Mouse (Mus musculus) C2C12 (cell line): ENCODE measurements around the gene Hdac7. TPM values are rescaled to one million over a fixed set of nuclear protein-coding genes. Genes with fewer than 3 reads are reported as not detected.

Source experiments
- H3K27me3 ChIP-seq: one replicate; pipeline ENCODE4 v1.6.1; 2011; ENCODE audit not compliant: control insufficient read depth, insufficient read depth, insufficient read length
- H3K36me3 ChIP-seq: one replicate; pipeline ENCODE4 v1.6.1; 2011; ENCODE audit not compliant: control insufficient read depth, insufficient read depth
- H3K4me3 ChIP-seq: one replicate; pipeline ENCODE4 v1.5.1; 2011; ENCODE audit warnings: mild to moderate bottlenecking, control low read depth; ENCODE audit not compliant: poor library complexity, insufficient read depth, severe bottlenecking
- H3K79me2 ChIP-seq: one replicate; pipeline ENCODE4 v1.6.1; 2011; ENCODE audit not compliant: control insufficient read depth, insufficient read depth
- H3K79me3 ChIP-seq: one replicate; pipeline ENCODE4 v1.6.1; 2011; ENCODE audit warnings: low read depth, control low read depth
- H3ac ChIP-seq: one replicate; pipeline ENCODE3; 2011; ENCODE audit warnings: low read depth; ENCODE audit not compliant: control insufficient read depth, insufficient read length
- CEBPB ChIP-seq: IDR thresholded peaks from one replicate; pipeline ENCODE4 v1.6.1; 2011; ENCODE audit warnings: low read depth, mild to moderate bottlenecking, control low read depth, moderate library complexity
- CTCF ChIP-seq: IDR thresholded peaks from one replicate; pipeline ENCODE4 v1.5.1; 2011; ENCODE audit not compliant: control insufficient read depth, insufficient read depth, insufficient read length
- FOSL1 ChIP-seq: IDR thresholded peaks from one replicate; pipeline ENCODE4 v1.8.0; 2011; ENCODE audit warnings: mild to moderate bottlenecking, low read length; ENCODE audit not compliant: poor library complexity, insufficient read depth, severe bottlenecking
- MAX ChIP-seq: IDR thresholded peaks from one replicate; pipeline ENCODE4 v1.6.1; 2011; ENCODE audit warnings: mild to moderate bottlenecking, control low read depth
- MYOD1 ChIP-seq: IDR thresholded peaks from one replicate; pipeline ENCODE4 v1.6.1; 2011; ENCODE audit warnings: low read depth; ENCODE audit not compliant: control insufficient read depth, insufficient read length
- MYOG ChIP-seq: IDR thresholded peaks from one replicate; pipeline ENCODE4 v1.6.1; 2011; ENCODE audit not compliant: control insufficient read depth, insufficient read length; ENCODE audit errors: extremely low read depth
- USF1 ChIP-seq: IDR thresholded peaks from one replicate; pipeline ENCODE4 v1.6.1; 2011; ENCODE audit warnings: low read depth, mild to moderate bottlenecking, control low read depth, moderate library complexity
- polyA plus RNA-seq: library from polyadenylated mRNA; unstranded; fragments of >200 nt; fragmentation: generic; extraction: Trizol; gene quantifications from one replicate; pipeline ENCODE4 v1.2.1, GENCODE M21; 2012; ENCODE audit warnings: missing spikeins

Hdac7 gene
- polyA plus RNA-seq, 1 experiment = 41.2 TPM

DNA sequence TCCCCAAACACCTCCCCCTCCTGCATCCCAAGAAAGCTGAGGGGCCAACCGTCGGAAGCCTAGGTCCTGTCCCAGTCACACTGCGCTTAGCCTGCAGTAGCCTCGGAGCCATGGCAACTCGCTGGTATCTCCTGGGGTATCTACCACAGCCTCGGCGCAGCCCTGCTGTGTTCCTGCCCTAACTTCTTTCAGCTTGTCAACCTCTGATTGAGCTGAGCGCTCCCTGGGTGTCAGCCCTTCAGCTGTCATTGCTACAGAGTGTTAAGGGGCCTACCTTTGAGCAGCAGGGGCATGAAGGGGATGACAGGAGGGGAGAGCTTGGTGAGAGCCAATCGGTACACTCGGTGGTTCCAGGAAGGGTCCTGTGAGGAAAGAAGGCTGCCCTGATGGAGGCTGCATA is 96.0 kb downstream of the Hdac7 start:
- TF ChIP-seq FOSL1 (no peak), CEBPB (no peak), MYOD1 (no peak), MYOG (no peak), MAX (no peak), CTCF (no peak), USF1 (no peak)
- peaks cover 10% of the 10 kb centered on the region for H3K27me3 ChIP-seq
- H3K4me3 ChIP-seq = no peak overlapping the region
- H3K79me3 ChIP-seq = no peaks in the 10 kb centered on the region
- H3K36me3 ChIP-seq = no peaks in the 10 kb centered on the region
- no peaks in the 10 kb centered on the region for H3K79me2 ChIP-seq
- no peak overlapping the region for H3ac ChIP-seq

DNA sequence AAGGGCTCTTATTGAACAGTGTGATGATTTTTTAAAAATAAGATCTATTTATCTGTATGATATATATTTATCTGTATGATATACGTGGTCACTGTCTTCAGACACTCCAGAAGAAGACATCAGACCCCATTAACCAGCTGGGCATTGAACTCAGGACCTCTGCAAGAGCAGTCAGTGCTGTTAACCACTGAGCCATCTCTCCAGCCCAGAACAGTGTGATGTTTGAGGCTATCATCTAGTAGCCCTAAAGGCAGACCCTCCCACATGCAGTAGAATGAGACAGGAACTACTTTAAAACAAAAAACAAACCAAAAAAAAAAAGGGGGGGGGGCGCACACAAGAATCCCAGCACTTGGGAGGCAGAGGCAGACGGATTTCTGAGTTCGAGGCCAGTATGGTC is 96.8 kb downstream of the Hdac7 start:
- Histone ChIP-seq H3K79me3 (no peaks in the 10 kb centered on the region), H3K4me3 (no peak overlapping the region), H3K36me3 (no peaks in the 10 kb centered on the region), H3K27me3 (peaks cover 10% of the 10 kb centered on the region), H3ac (no peak overlapping the region), H3K79me2 (no peaks in the 10 kb centered on the region)
- TF ChIP-seq MAX (no peak), MYOG (no peak), USF1 (no peak), CEBPB (no peak), FOSL1 (no peak), CTCF (no peak), MYOD1 (no peak)

DNA sequence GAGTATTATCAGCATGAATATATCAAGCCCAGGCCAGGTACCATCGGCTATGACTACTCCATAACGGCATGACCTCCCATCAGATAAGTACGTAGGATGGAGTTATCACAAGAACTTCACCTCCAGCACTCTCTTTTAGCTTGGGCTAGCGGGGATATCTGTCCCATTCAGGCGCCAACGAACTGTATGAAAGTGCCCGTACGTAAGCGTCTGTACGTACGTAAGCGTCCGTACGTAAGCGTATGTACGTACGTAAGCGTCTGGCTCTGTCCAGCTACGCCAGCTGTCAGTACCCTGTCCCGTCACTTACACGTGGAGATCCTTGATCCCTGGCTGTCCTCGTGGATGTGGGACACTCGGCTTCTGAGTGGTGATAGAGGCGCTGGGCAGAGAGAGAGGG is 97.6 kb downstream of the Hdac7 start:
- no peak overlapping the region for H3ac ChIP-seq
- H3K36me3 ChIP-seq = no peaks in the 10 kb centered on the region
- no peaks in the 10 kb centered on the region for H3K79me2 ChIP-seq
- no peak overlapping the region for H3K4me3 ChIP-seq
- TF ChIP-seq CTCF = no peak
- TF ChIP-seq MYOG = no peak
- TF ChIP-seq CEBPB = no peak
- no peak for TF ChIP-seq MAX
- TF ChIP-seq MYOD1 = no peak
- no peak for TF ChIP-seq USF1
- TF ChIP-seq FOSL1 = no peak
- peaks cover 10% of the 10 kb centered on the region for H3K27me3 ChIP-seq
- H3K79me3 ChIP-seq = no peaks in the 10 kb centered on the region

DNA sequence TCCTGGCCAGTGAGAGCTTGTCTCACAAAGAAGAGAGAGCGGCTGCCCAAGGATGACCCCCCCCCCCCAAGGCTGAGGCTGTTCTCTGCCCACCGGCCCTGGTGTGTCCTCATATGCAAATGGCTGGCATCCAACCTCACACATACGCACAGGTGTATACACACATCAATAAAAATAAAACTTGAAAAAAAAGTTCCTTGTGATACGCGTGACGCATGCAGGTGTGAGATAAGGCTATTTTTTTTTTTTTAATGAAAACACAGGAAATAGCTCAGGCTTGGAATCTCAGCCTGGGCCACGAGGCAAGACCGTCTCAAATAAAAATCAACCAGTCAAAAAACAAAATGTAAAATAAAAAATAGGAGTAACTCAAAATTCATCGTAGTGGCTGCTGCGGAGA is 98.0 kb downstream of the Hdac7 start:
- no peak for TF ChIP-seq MYOD1
- TF ChIP-seq FOSL1 = no peak
- no peak for TF ChIP-seq CEBPB
- TF ChIP-seq MYOG = no peak
- no peak for TF ChIP-seq MAX
- no peak for TF ChIP-seq CTCF
- no peak for TF ChIP-seq USF1
- Histone ChIP-seq H3K79me2 (no peaks in the 10 kb centered on the region), H3K27me3 (peaks cover 13% of the 10 kb centered on the region), H3K79me3 (no peaks in the 10 kb centered on the region), H3K4me3 (no peak overlapping the region), H3ac (no peak overlapping the region), H3K36me3 (no peaks in the 10 kb centered on the region)

DNA sequence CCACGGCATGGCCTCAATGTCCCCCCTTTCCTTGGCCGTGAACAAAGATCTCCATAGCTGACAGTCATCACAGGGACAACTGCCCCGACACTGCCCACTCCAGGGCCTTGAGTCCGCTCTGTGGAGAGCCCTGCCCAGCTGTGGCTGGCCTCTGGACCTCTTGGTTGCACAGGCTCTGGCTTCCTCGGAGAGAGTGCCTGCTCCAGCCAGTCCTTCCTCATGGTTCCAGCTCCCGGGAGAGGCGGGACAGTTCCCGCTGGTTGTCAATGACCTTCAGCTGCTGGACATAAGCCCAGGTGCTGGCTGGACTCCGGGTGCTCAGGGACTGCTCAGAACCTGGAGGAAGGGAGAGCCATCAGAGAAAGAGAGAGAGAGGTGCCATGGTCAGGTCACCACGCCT is 99.0 kb downstream of the Hdac7 start:
- H3K4me3 ChIP-seq = no peak overlapping the region
- H3K79me2 ChIP-seq = no peaks in the 10 kb centered on the region
- no peaks in the 10 kb centered on the region for H3K36me3 ChIP-seq
- no peaks in the 10 kb centered on the region for H3K79me3 ChIP-seq
- TF ChIP-seq CTCF (no peak), MAX (no peak), FOSL1 (no peak), MYOD1 (no peak), CEBPB (no peak), USF1 (no peak), MYOG (no peak)
- no peak overlapping the region for H3ac ChIP-seq
- peaks cover 13% of the 10 kb centered on the region for H3K27me3 ChIP-seq

DNA sequence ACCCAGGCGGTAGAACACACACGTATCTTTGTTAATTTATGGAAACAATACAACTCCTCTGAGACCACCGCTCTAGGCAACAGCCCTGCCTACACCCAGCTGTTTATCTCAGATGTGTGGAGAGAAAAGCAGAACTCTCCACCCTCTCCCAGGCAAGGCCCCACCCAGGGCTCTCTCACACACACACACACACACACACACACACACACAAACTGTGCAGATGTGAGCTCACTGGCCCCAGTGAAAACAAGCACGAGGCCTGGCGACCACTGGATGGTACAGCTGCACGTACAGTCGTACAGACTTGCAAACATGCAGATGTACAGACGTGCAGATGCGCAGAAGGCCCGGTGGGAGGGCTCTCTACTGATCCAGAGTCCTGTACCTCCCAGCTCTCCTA is 99.4 kb downstream of the Hdac7 start:
- H3K4me3 ChIP-seq = no peak overlapping the region
- no peaks in the 10 kb centered on the region for H3K79me3 ChIP-seq
- H3K79me2 ChIP-seq = no peaks in the 10 kb centered on the region
- H3ac ChIP-seq = no peak overlapping the region
- H3K27me3 ChIP-seq = peaks cover 13% of the 10 kb centered on the region
- TF ChIP-seq CTCF (no peak), MYOG (no peak), MAX (no peak), CEBPB (no peak), MYOD1 (no peak), USF1 (no peak), FOSL1 (no peak)
- no peaks in the 10 kb centered on the region for H3K36me3 ChIP-seq
